Mouse (Mus musculus) erythroblast, embryonic 14.5 days (primary cell): ENCODE data around the gene Mindy4.

Experiments
- GATA1 ChIP-seq: IDR thresholded peaks from 2 replicates; pipeline ENCODE4 v1.6.1; 2012; ENCODE audit warnings: low read length, inconsistent platforms, mixed read lengths
- TAL1 ChIP-seq: IDR thresholded peaks from 3 replicates; pipeline ENCODE4 v1.6.1; 2012; ENCODE audit warnings: low read length, inconsistent platforms, mixed read lengths

GRCm38 (mm10) chr6:55299482-55299881 is 96.3 kb downstream of the Mindy4 start:
- no peak for TF ChIP-seq TAL1
- no peak for TF ChIP-seq GATA1
